Mouse (Mus musculus) A20 (cell line): ENCODE data around the gene Dok5.

Experiments used
- DNase-seq: peaks from one replicate; pipeline ENCODE4 v3.0.0-alpha.2; 2011; ENCODE audit warnings: low read depth, low spot score

The Dok5 gene

DNA sequence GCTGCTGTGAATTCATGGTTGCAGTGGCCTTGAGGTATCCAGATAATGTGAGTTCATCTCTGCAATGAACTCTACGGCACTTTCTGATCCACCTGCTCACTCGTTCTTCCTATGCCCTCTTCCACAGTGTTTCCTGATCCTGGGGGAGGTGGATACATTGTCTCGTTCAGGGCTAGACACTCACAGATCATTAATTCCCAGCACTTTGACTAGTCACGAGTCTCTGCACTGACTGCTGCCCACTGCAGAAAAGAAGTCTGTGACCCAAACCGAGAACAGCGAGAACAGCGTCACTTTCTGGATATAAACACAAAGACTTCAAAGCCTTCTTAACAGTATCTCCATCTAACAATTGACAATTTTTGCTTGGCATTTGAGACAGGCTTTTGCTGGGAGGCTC, 125.9 kb downstream of the Dok5 start:
- DNase-seq: no peak

DNA sequence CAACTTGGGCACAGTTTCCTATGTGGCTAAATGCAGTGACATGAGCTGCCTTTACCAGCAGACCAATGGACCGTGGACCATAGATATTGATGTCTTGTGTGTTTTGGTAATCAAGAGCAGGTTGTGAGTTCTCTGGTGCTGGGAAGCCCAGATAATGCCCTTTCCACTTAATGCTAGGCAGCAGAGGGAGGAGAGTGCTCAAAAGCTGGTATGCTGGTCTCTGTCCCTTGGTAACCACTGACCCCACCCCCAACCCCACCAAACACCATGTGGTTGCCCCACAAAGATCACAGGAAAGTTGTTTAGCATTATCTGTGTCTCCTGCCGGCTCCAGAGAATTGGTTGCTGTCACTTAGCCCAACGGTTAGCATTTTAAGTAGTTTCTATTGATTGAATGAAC, 127.0 kb downstream of the Dok5 start:
- no peak for DNase-seq

DNA sequence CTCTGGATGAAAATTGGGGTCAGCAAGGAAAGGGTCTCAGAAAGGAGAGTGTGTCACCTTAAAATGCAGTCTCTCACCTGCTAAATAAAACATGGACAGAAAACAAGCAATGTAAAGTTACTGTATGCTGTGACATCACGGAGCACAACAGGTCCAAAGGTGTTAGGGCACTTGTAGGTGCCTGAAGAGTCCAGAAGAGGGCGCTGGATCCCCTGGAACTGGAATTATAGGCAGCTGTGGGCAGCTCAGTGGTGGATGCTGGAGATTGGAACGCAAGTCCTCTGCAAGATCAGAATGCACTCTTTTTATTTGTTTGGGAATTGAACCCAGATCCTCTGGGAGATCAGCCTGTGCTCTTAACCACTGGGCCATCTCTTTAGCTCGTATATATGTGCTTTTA, 129.0 kb downstream of the Dok5 start:
- DNase-seq: no peak

GRCm38 (mm10) chr2:170862799-170863198, 131.2 kb downstream of the Dok5 start:
- no peak for DNase-seq

GRCm38 (mm10) chr2:170863201-170863600, 131.6 kb downstream of the Dok5 start:
- DNase-seq: no peak

- no peak for DNase-seq
Measured at GRCm38 (mm10) chr2:170864043-170864442, 132.4 kb downstream of the Dok5 start.

- DNase-seq: no peak
Measured at GRCm38 (mm10) chr2:170864820-170865219, 133.2 kb downstream of the Dok5 start.

DNA sequence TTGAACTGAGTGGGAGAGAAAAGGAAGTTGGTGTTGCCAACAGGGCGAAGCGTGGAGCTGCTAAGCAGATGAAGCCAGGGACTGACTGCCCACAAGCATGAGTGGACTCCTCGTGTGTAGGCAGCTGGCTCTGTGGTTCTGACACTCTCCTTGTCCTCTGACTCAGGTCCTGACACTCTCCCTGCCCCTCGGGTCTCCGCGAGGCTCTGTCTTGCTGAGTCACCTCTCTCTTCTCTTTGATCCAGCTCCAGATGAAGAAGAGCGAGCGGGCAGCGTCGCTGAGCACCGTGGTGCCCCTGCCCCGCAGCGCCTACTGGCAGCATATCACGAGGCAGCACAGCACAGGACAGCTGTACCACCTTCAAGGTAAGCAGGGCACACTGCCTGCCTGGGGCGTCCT, 139.0 kb downstream of the Dok5 start:
- no peak for DNase-seq

GRCm38 (mm10) chr2:170871469-170871868, 139.9 kb downstream of the Dok5 start:
- no peak for DNase-seq

- peak; percentile 24 for DNase-seq
Measured at GRCm38 (mm10) chr2:170873382-170873781, 141.8 kb downstream of the Dok5 start.

DNA sequence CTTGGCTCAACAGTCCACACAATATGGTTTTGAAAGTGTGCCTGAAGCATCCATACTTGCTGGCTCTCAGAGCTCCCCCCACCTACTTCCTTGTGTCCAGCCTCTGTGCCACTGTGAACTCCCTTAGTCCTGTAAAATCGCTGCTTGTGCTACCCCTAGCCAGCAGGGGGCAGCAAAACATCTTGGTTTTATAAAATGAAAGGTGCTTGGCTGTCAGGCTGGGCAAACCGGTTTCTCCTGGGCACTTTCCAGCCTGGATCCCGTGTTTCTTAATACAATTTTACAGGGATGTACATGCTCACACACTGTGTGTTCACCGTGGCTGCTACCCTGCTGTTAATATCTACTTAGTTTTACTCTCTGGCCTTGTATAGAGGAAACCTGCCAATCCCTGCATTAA, 145.9 kb downstream of the Dok5 start:
- DNase-seq: peak; percentile 13

DNA sequence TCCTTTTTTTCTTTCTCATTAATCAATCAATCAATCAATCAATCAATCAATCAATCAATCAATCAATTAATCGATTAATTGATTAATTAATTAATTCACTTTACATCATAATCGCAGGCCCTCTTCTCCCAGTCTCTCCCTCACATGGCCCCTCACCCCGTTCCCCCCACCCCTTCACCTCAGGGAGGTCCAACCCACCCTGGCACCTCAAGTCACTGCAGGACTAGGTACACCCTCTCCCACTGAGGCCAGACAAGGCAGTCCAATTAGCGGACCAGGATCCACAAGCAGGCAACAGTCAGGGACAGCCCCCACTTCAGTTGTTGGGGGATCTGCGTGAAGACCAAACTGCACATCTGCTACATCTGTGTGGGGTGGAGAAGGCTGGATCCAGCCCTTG, 146.3 kb downstream of the Dok5 start:
- DNase-seq: no peak

GRCm38 (mm10) chr2:170884209-170884801, 152.7 kb downstream of the Dok5 start:
- DNase-seq: no peak

DNA sequence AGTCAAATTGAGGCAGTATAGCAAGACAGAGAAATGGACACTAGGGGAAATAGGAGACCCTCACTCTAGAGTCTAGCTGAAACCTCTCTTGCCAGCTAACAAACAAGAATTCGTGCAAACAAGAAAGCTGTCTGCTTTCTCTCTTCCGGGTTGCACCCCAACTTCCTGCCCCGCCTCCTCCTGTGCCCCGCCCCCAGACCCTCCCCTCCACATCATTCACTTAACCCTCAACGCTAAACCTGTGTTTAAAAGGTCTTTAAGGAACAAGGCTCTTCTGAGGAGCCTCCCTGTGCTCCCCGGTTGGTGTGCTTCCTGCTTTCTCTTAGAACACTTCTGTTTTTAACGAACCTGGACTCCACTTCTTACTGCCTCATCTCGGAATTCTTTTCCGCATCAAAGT, 156.4 kb downstream of the Dok5 start:
- DNase-seq: no peak

DNA sequence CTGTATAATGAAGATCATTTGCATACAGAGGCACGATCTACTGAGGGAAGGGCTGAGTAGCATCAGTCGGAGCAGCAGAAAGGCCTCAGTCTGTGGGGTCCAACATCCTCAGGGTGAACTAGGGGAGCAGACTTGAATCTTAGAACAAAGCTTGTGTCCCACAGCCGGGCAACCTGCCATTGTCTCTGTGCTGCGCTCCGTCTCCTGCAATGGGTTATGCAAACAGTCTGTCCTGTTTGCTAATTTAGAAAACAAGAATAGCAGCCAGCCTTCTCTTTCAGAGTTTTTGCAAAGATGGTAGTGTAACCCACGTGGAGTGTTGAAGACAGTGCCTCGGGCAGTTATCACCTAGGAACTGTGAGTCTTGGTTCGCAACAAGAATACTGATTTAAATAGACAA, 163.5 kb downstream of the Dok5 start:
- no peak for DNase-seq

DNA sequence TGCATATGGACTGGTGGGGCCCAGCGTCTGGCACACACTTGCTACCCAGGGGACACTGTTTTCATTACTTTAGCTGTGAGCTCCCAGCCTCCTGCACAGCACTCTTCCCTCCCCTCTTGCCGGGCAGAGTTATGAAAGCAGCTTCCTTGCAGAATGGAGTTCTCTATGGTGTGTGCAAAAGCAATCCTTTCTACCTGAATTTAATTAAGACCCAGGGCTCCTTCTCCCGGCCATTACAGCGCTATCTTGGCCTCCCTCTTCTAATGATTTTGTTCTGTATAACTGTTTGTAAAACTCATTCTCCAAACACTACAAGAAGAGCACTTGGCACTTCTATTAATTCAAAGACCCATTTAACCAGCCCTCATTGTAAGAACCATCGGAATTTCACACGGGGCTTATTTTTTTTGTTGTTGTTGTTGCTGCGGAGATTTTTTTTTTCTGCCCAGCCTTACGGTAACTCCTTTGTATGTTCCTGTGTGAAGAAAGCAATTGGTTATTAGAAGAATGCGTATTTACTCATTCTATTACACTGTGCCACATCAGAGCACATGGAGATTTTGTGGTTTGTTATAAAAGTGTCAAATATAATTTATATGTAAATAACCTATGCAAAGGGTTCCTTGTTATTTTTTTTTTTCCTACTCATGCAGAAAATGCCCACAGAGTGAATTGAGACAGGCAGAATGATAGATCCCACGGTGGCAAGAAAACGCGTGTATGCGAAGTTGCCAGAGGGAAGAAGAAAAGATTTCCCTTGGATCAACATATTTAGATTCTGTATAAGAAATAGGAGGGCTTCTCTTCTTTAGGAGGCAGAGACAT, 170.8 kb downstream of the Dok5 start:
- DNase-seq: no peak

GRCm38 (mm10) chr2:170903029-170903306, 171.4 kb downstream of the Dok5 start:
- no peak for DNase-seq

DNA sequence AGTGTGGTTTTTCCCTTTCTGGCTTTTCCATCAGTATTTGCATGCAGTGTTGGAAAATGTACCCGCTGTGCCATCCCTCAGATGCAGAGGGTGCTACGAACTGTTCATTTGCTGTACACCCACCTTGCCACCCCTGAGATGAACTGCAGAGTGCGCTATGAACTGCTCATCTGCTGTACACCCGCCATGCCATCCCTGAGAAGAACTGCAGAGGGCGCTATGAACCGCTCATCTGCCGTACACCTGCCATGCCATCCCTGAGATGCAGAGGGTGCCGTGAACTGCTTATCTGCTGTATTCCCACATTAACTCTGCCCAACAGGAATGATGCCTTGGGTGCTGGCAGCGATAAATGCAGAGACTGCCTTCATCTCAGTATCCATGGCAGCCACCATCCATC, 171.8 kb downstream of the Dok5 start:
- DNase-seq: no peak

- DNase-seq: no peak
Measured at GRCm38 (mm10) chr2:170912589-170913223, 181.1 kb downstream of the Dok5 start.

DNA sequence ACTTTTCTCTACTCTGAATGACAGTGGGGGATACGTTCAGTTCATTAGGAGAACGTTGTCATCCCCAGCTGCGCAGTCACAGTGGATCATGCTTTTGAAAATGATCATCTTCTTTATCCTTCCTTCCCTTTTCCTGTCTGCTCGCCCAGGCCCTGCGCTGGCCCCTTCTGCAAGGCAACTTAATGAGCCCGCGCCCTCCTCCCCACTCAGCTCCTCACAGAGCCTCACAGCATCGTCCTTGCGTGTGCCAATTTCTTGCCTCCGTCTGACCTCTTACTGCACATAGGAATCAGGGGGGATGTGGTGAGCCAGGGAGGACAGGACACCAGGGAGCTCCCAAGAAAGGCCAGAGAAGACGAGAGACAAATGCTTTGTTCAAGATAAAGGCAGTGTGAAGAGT, 182.3 kb downstream of the Dok5 start:
- no peak for DNase-seq

DNA sequence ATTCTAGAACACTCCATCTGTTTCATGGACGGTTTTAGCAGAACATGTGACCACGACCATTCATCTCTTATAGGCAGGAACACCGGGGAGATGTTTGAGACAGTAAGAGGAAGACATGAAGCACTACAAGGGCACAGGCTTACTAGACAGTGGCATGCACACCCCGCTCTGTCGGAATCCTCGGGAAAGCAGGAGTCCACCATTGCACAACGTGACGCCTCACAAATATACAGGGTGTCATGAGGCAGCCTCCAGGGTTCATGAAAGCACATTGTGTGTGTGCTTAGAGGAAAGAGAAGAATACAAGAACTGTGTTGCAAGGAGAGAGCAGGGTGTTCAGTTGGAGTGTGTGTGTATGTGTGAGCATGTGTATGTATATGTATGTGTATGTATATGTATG, 184.0 kb downstream of the Dok5 start:
- no peak for DNase-seq

GRCm38 (mm10) chr2:170922260-170922659, 190.7 kb downstream of the Dok5 start:
- DNase-seq: no peak

GRCm38 (mm10) chr2:170924131-170924530, 192.5 kb downstream of the Dok5 start:
- no peak for DNase-seq
